ENCODE assay signal across 25 mouse cellular contexts in the genomic region with DNA sequence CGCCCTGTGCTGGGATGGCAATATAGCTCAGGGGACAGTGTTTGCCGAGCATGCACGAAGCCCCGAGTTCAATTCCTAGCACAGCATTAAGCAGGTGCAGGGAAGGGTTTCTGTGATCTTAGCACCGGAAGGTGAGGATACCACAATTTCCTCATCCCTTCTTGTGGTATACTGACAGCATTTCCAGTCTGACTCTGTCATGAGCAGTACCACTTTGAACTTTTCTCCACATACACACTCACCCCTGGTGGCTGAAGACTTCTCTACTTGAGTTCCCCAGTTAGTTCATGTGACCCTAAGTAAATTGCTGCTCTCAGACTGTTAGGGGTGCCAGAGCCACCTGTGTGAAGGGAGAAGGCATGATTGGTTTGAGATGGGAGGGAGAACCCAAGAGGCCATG.
DNase-seq lines count a peak whose midpoint lies in the region; ATAC-seq lines count a peak whose summit lies in the region.
"Had no signal": no experiment of that assay in that cellular context is flagged by ENCODE, and none has a peak within 500 bp of the region (broad histone marks: within the 10 kb centered on the region; RNA-seq: fewer than 3 reads in every experiment).

No protein-coding gene starts in this region.

- intact Hi-C loops in left cerebral cortex, postnatal 4 days (cut with DNase I), result no loop called here

- peak; percentile 68 for ATAC-seq in megakaryocyte, adult 5-6 weeks (ENCODE audit: poor library complexity, severe bottlenecking)
- ATAC-seq: hindbrain, postnatal 0 days; intestine, embryonic 16.5 days; midbrain, embryonic 15.5 days; Patski had no signal

- peak; percentile 45 for DNase-seq in 416B (ENCODE audit: low read depth)
- peak; percentile 3 for DNase-seq in c-Kit-positive CD71-negative TER-119-negative erythroid progenitor cells, embryonic 14.5 days (ENCODE audit: low read depth)
- DNase-seq in thymus, postnatal 10 days (ENCODE audit: low spot score in 2 of 2), result peak; percentile 46 to 48
- DNase-seq in layer of hippocampus, adult 18-20 months (ENCODE audit: low spot score in 2 of 2), result no peak
- DNase-seq in embryo, embryonic 10.5 days (ENCODE audit: low spot score), result no peak
- no peak for DNase-seq in left cerebral cortex, postnatal 4 days
- DNase-seq in urinary bladder, postnatal 25 days (ENCODE audit: low spot score), result no peak
- DNase-seq: adrenal gland, postnatal 25 days; cerebellum, adult 18-20 months; cerebellum, postnatal 10 days; gastrocnemius, postnatal 25 days; heart, adult 2 months; heart, postnatal 14 days; kidney, adult 8-10 months; kidney, postnatal 10 days; liver; lung, adult 2 months; lung, postnatal 10 days; right cerebral cortex, adult 18-20 months; spleen, adult 18-20 months had no signal

Comparison
In these comparisons a context has a peak if more than half of its experiments do, and no peak if none do; other contexts are left out.
1. DNase-seq: peak in 416B (single experiment), c-Kit-positive CD71-negative TER-119-negative erythroid progenitor cells, embryonic 14.5 days (single experiment) and thymus, postnatal 10 days (2 of 2); none in layer of hippocampus, adult 18-20 months (0 of 2), embryo, embryonic 10.5 days (single experiment), left cerebral cortex, postnatal 4 days (single experiment) and urinary bladder, postnatal 25 days (single experiment).